Mouse (Mus musculus): ENCODE results near the gene Rprm. TPM values are rescaled to one million over a fixed set of nuclear protein-coding genes. Genes with fewer than 3 reads are reported as not detected.
A peak's percentile ranks its signal among the peaks of the same experiment; 100 is the strongest.

Gene Rprm
- 21.9 and 22.2 TPM in 2 replicates for polyA plus RNA-seq (2015; fragmentation: Nextera tagmentation; extraction: Ambion mirVana)

DNA sequence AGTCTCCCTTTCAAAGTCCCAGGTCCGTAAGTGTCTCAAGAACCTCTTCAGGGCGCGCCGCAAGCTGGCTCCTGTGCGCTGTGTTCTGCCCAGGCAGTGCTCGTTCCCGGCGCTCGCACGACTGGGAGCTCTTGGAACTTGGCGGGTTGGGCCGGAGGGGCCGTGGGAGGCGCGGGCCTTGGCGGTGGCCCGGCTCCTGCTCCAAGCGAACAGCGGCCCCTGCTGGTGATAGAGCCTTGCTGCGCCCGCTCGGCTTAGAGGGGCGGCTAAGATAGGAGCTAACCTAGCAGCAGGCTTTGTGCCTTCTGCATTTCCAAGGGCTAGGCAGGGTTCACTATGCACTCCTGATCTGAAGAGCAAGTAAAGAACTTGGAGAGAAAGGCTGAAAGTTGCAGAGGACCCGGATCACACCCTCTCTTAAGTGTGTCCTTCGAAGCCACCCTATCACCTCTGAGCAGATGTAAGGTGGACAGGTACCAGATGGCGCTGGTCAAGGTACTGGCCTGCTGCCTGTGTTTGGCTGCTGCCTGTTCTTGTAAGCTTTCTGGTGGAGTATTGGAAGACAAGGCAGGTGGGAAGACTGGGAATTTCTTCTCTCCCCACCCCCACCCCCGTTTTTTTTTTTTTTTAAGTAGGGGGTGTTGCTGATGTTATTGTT is at the start of gene Rprm:
Gene Rprm (minus strand): TSS at position 123 of the 658 bp plus-strand sequence.
- H3K4me3 ChIP-seq (replicated peaks), result peak within 1 kb of the TSS; percentile 50
- no peak within 1 kb of the TSS; the same call in 1 of the 2 replicates for H3K9ac ChIP-seq
- 0 out of 2 replicates have a peak within 1 kb of the TSS, but pooled peaks have one; percentile 17 for H3K27ac ChIP-seq (replicated peaks)
- no peaks in the 10 kb centered on the region for H3K9me3 ChIP-seq (replicated peaks)
- WGBS, result 5% methylated on average over 27 of the region's 27 CpGs
- peak within 1 kb of the TSS; percentile 89 for H3K4me2 ChIP-seq (replicated peaks)
- ATAC-seq (ENCODE audit: insufficient number of reproducible peaks, low FRiP score, low TSS enrichment, low read depth), result peak; percentile 89
- no peaks in the 10 kb centered on the region for H3K36me3 ChIP-seq
- peaks cover 31% of the 10 kb centered on the region for H3K27me3 ChIP-seq
- H3K4me1 ChIP-seq, result peaks cover 18% of the 10 kb centered on the region

DNA sequence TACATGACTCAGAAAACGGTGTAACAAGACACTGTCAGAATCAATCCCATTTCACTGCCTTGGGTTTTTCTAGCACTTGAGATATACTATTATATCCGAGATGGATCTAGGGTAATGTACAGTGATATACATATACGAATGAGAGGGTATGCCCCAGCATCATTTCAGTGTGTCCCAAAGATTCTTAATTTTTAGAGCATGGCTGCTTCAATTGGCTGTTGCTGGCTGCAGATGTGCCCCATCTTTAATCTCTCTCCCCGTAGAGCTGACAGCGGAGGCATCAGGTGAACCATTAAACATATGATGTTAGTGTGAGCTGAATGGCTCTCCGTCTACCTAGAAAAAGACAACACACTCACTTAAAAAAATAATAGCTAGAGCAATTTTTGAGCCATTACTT is 34.0 kb upstream of the Rprm start:
- Histone ChIP-seq H3K4me2 (replicated peaks) (no peak overlapping the region), H3K4me1 (no peaks in the 10 kb centered on the region), H3K9me3 (replicated peaks) (no peaks in the 10 kb centered on the region), H3K27ac (replicated peaks) (no peak overlapping the region), H3K9ac (no peak overlapping the region), H3K36me3 (no peaks in the 10 kb centered on the region), H3K4me3 (replicated peaks) (no peak overlapping the region), H3K27me3 (no peaks in the 10 kb centered on the region)
- ATAC-seq (ENCODE audit: insufficient number of reproducible peaks, low FRiP score, low TSS enrichment, low read depth), result no peak
- WGBS, result 74% methylated on average over 6 of the region's 6 CpGs

DNA sequence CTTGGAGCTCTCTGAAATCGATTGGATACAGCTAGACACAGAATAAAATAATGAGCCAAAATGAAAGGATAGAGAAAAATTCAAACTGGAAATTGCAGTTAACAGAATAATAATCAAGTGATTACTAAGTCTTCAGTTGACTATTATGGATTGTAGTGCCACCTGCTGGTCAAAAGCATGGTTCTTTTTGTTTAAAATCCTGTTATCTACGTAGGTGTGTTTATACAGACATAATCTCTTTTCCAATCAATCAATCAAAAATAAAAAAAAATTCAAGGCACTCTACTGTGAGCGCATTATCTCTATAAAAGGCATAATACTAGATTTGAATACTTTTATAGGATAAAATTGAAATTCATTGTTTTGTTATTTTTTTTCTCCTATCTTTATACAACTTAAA is 33.5 kb upstream of the Rprm start:
- Histone ChIP-seq H3K27me3 (no peaks in the 10 kb centered on the region), H3K36me3 (no peaks in the 10 kb centered on the region), H3K4me2 (replicated peaks) (no peak overlapping the region), H3K9ac (no peak overlapping the region), H3K27ac (replicated peaks) (no peak overlapping the region), H3K4me1 (no peaks in the 10 kb centered on the region), H3K9me3 (replicated peaks) (no peaks in the 10 kb centered on the region), H3K4me3 (replicated peaks) (no peak overlapping the region)
- no peak for ATAC-seq (ENCODE audit: insufficient number of reproducible peaks, low FRiP score, low TSS enrichment, low read depth)
- WGBS, result 23% methylated on average over 3 of the region's 3 CpGs

- no peak overlapping the region for H3K4me3 ChIP-seq (replicated peaks)
These were observed 25.9 kb upstream of the Rprm start for GRCm38 (mm10) chr2:54111294-54111693.

DNA sequence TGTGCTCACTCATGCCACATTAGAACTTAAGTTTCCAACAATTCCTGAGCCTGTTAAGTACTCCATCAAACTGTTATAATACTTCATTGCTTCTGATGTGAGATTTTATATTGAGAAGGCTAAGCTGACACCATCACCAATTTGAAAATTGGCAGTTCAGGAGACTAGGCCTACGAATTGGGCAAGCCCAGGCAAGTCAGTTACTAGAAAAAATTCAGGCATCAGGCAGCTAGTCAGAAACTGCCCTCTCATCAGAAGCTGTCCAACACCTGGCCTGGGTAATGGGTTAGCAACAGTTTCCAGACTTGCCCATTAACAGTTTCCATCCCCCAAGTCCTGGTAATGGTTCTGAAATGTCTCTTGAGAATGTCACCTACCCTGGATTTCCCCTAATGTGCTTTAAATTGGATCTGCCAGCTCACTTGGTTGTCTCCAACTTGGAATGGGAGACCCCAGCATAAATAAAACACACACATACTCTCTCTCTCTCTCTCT is 20.9 kb upstream of the Rprm start:
- Histone ChIP-seq H3K36me3 (no peaks in the 10 kb centered on the region), H3K9me3 (replicated peaks) (no peaks in the 10 kb centered on the region), H3K9ac (no peak overlapping the region), H3K27ac (replicated peaks) (no peak overlapping the region), H3K27me3 (no peaks in the 10 kb centered on the region), H3K4me3 (replicated peaks) (no peak overlapping the region), H3K4me2 (replicated peaks) (no peak overlapping the region), H3K4me1 (no peaks in the 10 kb centered on the region)
- no peak for ATAC-seq (ENCODE audit: insufficient number of reproducible peaks, low FRiP score, low TSS enrichment, low read depth)
- WGBS, result 51% methylated on average over 1 of the region's 1 CpGs

More at GRCm38 (mm10) chr2:54111294-54111693, 25.9 kb upstream of the Rprm start:
- Histone ChIP-seq H3K9me3 (replicated peaks) (no peaks in the 10 kb centered on the region), H3K36me3 (no peaks in the 10 kb centered on the region), H3K4me2 (replicated peaks) (no peak overlapping the region), H3K4me1 (no peaks in the 10 kb centered on the region), H3K27ac (replicated peaks) (no peak overlapping the region), H3K27me3 (no peaks in the 10 kb centered on the region), H3K9ac (no peak overlapping the region)
- no peak for ATAC-seq (ENCODE audit: insufficient number of reproducible peaks, low FRiP score, low TSS enrichment, low read depth)
- 61% methylated on average over 2 of the region's 2 CpGs for WGBS

DNA sequence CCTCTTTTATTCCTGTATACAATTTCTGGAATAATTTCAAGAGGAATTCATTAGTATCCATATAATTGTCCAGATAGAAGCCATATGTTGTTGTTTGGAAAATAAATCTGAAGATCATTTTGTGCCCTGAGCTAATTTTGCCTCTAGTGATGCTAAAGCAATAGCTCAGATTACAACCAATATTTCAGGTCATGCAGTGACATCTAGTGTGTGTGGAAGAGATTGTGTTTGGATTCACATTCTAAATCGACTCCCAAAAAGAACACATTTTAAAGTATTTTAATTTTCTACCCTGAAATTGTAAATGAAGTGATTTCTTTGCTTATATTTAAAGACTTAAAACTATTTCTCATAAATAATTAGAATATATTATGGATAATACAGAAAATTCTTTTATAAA is 14.6 kb upstream of the Rprm start:
- no peak for ATAC-seq (ENCODE audit: insufficient number of reproducible peaks, low FRiP score, low TSS enrichment, low read depth)
- H3K9ac ChIP-seq, result no peak overlapping the region
- H3K4me1 ChIP-seq, result no peaks in the 10 kb centered on the region
- H3K4me3 ChIP-seq (replicated peaks), result no peak overlapping the region
- no peaks in the 10 kb centered on the region for H3K27me3 ChIP-seq
- H3K9me3 ChIP-seq (replicated peaks), result no peaks in the 10 kb centered on the region
- H3K36me3 ChIP-seq, result no peaks in the 10 kb centered on the region
- H3K4me2 ChIP-seq (replicated peaks), result no peak overlapping the region
- H3K27ac ChIP-seq (replicated peaks), result no peak overlapping the region
- 60% methylated on average over 1 of the region's 1 CpGs for WGBS

DNA sequence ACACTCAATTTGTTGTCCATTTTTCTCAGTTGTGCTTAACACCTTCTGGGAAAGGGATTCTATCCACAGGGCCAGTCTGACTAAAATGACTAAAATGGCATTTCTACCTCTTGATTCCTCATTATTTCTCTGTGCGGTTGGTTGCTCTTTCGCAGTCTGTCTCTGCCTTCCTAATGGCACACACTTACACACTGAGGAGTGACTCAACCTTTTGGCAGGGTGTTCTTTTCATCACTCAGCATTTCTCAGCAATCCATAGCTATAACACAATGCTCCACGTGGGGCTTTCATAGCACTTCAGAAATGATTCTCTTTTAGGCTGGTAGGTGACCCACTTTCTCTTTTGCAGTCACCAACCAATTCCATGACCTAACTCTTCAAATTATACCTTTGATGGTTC is 7.3 kb upstream of the Rprm start:
- Histone ChIP-seq H3K4me3 (replicated peaks) (no peak overlapping the region), H3K27ac (replicated peaks) (no peak overlapping the region), H3K36me3 (no peaks in the 10 kb centered on the region), H3K9me3 (replicated peaks) (no peaks in the 10 kb centered on the region), H3K4me2 (replicated peaks) (no peak overlapping the region), H3K9ac (no peak overlapping the region), H3K4me1 (no peaks in the 10 kb centered on the region), H3K27me3 (no peaks in the 10 kb centered on the region)
- WGBS, result 87% methylated on average over 3 of the region's 3 CpGs
- ATAC-seq (ENCODE audit: insufficient number of reproducible peaks, low FRiP score, low TSS enrichment, low read depth), result no peak

- WGBS, result 66% methylated on average over 4 of the region's 4 CpGs
- Histone ChIP-seq H3K4me1 (peaks cover 18% of the 10 kb centered on the region), H3K4me3 (replicated peaks) (no peak overlapping the region), H3K4me2 (replicated peaks) (no peak overlapping the region), H3K9me3 (replicated peaks) (no peaks in the 10 kb centered on the region), H3K27me3 (peaks cover 31% of the 10 kb centered on the region), H3K27ac (replicated peaks) (no peak overlapping the region), H3K9ac (no peak overlapping the region), H3K36me3 (no peaks in the 10 kb centered on the region)
- no peak for ATAC-seq (ENCODE audit: insufficient number of reproducible peaks, low FRiP score, low TSS enrichment, low read depth)
These were observed 902 bp upstream of the Rprm start for GRCm38 (mm10) chr2:54086254-54086653.

DNA sequence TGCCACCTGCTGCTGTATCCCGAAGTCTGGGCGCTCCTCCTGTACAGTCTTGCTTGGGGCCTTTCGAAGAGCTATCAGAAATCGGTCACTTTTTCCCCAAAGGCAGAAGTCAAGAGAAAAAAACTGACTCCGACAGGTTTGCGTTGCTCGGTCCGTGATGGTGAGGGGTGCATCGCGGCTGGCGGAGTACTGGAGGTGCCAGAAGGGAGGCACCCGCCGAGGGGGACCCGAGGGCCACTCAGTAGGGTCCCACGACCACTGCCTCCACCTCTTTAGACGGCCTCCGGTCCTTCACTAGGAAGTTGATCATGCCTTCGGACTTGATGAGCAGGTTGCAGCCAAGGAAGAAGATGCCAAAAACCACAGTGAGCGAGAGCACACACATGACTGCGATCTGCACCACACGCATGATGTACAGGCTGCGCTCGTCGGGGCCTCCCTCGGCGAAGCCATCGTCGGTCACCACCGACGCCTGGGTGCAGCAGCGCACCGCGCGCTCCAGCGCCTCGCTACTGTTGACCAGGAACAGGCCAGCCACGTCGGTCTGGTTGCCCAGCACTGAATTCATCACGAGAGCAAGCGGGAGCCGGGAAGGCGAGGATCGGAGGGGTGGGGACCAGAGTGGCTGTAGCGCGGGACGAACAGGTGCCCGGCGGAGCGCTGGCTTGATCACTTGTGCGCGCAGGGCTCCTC is 469 bp downstream of the Rprm start:
- Histone ChIP-seq H3K9ac (no peak overlapping the region; the same call in 1 of the 2 replicates), H3K4me2 (replicated peaks) (peak overlapping the region; percentile 89), H3K9me3 (replicated peaks) (no peaks in the 10 kb centered on the region), H3K27me3 (peaks cover 31% of the 10 kb centered on the region), H3K36me3 (no peaks in the 10 kb centered on the region), H3K4me1 (peaks cover 18% of the 10 kb centered on the region), H3K27ac (replicated peaks) (0 out of 2 replicates have a peak overlapping the region, but pooled peaks have one; percentile 17), H3K4me3 (replicated peaks) (peak overlapping the region; percentile 50)
- peak; percentile 74 for ATAC-seq (ENCODE audit: insufficient number of reproducible peaks, low FRiP score, low TSS enrichment, low read depth)
- under 1% methylated on average over 51 of the region's 51 CpGs for WGBS

GRCm38 (mm10) chr2:54083861-54084736 is 1.3 kb downstream of the Rprm start:
- H3K9me3 ChIP-seq (replicated peaks), result no peaks in the 10 kb centered on the region
- H3K4me2 ChIP-seq (replicated peaks), result peak overlapping the region; percentile 89
- H3K4me1 ChIP-seq, result peaks cover 18% of the 10 kb centered on the region
- WGBS, result 2% methylated on average over 29 of the region's 29 CpGs
- H3K4me3 ChIP-seq (replicated peaks), result peak overlapping the region; percentile 50
- ATAC-seq (ENCODE audit: insufficient number of reproducible peaks, low FRiP score, low TSS enrichment, low read depth), result no peak
- no peak overlapping the region for H3K27ac ChIP-seq (replicated peaks)
- H3K9ac ChIP-seq, result no peak overlapping the region
- no peaks in the 10 kb centered on the region for H3K36me3 ChIP-seq
- H3K27me3 ChIP-seq, result peaks cover 31% of the 10 kb centered on the region

- no peak for ATAC-seq (ENCODE audit: insufficient number of reproducible peaks, low FRiP score, low TSS enrichment, low read depth)
- H3K27ac ChIP-seq (replicated peaks), result no peak overlapping the region
- H3K4me3 ChIP-seq (replicated peaks), result no peak overlapping the region
- WGBS, result 62% methylated on average over 7 of the region's 7 CpGs
- H3K4me2 ChIP-seq (replicated peaks), result no peak overlapping the region
- H3K4me1 ChIP-seq, result peaks cover 5% of the 10 kb centered on the region; the same call in 1 of the 2 replicates
- no peaks in the 10 kb centered on the region for H3K9me3 ChIP-seq (replicated peaks)
- no peaks in the 10 kb centered on the region for H3K36me3 ChIP-seq
- H3K27me3 ChIP-seq, result peaks cover 6% of the 10 kb centered on the region
- no peak overlapping the region for H3K9ac ChIP-seq
These were observed 6.4 kb downstream of the Rprm start for GRCm38 (mm10) chr2:54078961-54079360.
